Mouse (Mus musculus) urinary bladder, postnatal 14 days (tissue): Measurements from ENCODE around the gene Rad17.

Experiments
- DNase-seq: peaks from one replicate; pipeline ENCODE4 v3.0.0; 2021; ENCODE audit warnings: low spot score

Gene Rad17

DNA sequence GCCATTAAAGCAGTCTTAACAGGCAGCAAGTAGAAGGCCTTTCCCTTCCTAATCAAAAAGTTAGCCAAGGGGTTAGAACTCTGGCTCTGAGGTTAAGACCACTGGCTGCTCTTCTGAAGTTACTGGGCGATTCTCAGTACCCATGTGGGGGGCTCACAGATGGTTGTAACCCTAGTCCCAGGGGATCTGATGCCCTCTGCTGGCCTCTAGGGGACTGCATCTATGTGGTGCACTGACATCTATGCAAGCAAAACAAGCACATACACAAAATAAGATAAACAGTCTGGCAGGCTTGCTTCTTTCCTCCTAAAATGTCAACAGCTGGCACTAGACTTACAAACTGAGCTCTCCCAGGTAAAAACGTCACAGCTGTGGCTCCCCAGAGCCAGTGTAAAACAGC, 37.9 kb downstream of the Rad17 start:
- no peak for DNase-seq

DNA sequence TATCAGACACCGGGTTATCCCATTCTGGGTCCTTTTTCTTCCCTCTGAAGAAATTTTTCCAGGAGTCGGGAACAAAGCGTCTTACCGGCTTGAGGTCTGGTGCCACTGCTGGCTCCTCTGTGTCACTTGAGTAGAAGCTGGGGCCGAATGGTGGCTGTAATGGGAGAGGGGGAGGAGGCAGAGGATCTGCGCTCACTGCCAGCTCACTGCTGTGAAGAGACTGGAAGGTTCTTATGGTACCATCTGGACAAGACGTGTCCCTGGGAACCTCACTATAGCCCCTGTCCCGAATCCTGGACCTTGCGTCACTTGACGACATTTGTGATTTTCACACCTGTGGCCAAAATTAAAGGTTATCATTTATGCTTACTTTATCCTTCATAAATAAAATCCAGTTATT, 38.6 kb downstream of the Rad17 start:
- DNase-seq, result no peak

DNA sequence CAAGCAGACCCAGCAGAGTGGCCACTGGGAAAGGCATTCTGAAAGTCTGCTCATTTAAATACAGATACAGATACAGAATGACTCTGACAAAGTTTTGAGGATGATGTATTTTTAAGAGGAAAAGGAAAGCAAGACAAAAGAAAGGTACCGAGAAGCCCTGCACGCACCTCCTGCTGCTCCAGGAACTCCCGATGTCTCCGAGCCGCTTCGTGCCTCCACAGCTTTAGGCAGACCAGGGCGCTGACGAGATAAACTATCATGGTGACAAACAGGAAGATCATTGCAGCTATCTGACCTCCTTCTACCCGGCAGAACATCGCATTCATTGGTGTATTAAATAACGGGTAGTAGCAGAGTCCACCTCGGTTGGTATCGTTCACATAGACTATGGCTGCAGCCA, 39.6 kb downstream of the Rad17 start:
- DNase-seq, result no peak

DNA sequence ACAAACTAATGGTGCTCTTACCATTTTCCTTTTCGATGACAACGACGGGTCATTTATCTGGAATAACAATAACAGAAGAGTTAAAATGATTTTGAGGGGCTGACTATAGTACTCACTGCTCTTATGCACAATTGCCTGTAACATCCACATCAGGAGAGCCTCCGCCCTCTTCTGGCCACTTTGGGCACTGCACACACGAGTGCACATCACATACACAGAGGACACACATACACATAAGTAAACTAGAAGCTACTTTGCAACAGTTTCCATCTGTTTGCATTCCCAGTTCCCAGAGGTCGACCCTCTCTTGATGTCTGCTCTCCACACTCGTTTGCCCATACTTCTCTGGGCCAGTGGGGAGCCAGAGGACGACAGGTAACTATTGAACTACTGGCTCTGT, 43.1 kb downstream of the Rad17 start:
- no peak for DNase-seq

DNA sequence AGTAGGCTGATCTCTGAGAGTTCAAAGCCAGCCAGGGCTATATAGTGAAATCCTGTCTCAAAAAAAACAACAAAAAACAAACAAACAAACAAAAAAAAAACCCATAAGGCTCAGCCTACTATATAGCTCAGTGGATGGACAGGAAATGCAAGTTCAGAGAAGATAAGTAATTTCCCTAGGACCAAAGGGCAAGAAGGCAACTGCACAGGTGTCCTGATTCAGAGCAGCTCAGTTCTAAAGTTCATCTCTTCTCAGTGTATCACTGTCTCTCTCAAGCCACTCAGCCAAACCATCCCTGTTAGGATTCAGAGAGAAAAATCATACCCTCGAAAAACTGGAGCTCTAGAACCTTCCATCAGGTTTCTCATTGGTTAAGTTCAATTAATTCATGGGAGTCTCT, 45.0 kb downstream of the Rad17 start:
- DNase-seq, result no peak

DNA sequence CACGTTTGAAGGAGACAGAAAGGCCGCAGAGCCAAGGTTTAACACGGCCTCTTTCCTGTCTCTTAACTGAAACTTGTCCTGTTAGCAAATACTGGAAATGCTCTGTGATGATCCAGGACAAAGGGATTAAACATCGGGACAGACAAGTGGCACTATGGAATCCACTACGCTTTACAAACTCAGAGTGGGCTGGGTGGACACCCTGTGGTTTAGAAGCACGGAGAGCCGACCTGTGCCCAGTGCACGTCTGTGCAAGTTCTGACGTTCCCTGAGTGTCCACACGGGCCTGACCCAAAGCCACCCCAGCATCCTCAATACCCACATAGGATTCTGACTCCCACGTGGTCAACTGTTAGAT, 47.1 kb downstream of the Rad17 start:
- DNase-seq, result no peak

DNA sequence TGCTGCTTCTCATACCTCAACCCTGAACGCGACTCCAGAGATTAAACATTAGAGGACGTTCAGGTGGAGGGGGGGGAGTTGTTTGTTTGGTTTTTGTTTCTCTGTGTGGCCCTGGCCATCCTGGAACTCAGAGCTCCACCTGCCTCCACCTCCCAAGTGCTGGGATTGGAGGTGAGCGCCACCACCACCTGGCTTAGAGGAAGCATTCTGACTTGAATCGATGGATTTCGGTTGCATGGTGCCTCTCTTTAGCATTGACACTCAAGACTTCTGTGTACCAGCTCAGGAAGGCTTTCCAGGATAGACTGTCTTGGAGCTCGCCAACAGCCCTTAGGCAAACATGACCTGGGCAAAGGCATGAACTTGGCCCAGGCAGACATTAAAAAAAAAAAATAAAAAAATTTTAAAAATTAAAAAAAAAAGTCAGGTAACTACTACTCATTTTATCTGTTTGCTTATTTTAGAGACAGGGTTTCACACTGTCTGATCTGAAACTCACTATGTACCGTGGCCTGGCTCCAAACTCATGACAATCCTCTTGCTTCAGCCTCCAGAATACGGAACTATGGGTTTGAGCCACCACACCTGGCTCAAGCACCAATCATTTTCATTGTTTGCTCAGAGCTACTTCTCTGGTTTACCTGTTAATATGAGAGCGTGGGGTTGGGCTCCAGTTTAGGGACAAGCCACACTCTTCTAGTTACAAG, 47.7 kb downstream of the Rad17 start:
- no peak for DNase-seq

DNA sequence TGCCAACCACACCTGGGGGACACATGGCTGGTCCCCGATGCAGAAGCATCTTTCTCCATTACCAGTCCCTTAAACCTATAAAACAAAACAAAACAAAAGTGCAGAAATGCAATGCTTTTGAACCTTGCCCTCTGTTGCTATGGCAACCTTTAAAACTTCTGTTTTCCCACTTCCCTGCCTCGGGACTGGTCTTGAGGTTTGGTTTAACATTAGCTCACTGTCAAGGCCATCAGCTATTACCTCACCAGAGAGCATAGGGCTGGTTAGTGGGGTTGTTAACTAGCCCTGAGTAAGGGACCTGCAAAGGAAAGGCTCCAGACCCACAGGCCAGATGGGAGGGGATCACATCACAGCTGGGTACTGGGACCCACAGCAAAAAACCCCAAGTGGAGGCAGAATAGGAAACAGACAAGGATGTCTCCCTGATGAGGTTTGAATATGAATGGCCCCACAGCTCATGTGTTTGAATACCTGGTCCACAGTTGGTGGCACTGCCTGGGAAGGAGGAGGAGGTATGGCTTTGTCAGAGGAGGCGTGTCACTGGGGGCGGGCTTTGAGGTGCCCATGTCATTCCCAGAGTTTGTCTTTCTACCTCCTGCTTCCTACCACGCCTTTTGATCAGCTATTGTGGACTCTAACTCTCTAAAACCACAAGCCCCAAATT, 48.5 kb downstream of the Rad17 start:
- no peak for DNase-seq

DNA sequence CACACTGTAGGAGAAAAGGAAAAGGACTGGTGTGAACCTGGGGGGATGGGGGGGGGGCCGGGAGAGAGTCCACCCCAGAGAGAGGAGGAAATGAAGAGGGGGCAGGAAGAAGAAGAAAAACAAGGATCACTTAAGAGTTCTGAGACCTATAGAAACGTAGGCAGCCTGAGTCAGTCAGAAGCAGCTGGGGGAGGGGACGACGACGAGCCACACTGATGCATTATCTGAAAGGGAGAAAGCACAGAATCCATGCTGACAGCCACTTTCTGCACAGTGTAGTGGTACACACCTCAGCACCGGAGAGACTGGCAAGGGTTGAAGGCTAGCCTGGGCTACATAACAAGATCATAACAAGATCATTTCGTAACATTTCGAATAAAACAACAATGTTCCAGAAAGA, 49.8 kb downstream of the Rad17 start:
- peak; percentile 46 for DNase-seq

DNA sequence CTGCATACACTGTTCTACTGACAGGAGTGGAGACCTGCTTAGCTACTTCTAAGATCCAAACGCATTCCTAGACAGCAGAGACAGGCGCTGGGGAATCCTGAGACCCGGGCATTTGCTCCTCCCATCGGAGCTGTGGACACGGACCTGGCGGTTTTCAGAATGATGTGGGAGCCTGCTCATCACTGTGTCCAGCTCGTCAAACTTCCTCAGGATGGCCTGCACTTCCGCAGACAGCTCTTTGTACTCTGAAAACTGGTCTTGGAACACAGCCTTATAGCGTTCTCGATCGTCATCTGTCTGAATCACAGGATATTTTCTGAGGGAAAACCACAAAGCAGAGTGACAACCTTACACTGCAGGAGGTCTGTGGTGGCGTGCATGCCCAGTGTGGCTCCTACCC, 50.5 kb downstream of the Rad17 start:
- peak; percentile 41 for DNase-seq

DNA sequence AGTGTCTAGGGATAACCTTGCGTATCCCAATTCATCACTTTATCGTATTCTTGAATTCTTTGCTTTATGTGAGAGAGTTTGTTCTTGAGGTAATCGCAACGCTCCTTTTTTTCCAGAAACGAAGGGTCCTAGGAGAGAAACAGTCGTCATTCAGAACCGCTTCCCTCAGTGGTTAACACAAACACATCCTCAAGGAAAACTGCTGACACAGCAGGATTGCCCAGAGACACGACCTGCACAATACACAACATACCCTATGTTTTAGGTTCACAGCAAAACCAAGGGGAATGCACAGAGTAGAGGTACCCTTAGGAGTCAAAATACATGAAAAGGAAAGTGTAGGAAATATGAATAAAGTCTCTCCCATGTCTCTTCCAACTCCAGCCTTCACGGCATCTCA, 53.6 kb downstream of the Rad17 start:
- DNase-seq, result no peak

DNA sequence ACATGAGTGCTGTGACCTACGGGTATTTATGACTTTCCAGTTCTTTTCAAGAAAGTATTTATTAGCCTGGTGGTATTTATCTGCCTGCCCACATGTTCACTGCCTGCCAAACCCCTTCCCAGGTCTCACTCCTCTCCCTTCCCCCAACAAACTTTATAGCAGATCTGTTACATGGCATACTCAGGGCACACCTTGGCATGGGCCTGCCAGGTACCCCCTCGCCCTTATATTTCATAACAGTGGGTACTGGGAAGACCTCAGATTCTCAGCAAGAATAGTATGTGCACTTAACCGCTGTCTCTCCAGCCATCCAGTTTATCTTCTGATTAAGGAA, 55.3 kb downstream of the Rad17 start:
- no peak for DNase-seq

DNA sequence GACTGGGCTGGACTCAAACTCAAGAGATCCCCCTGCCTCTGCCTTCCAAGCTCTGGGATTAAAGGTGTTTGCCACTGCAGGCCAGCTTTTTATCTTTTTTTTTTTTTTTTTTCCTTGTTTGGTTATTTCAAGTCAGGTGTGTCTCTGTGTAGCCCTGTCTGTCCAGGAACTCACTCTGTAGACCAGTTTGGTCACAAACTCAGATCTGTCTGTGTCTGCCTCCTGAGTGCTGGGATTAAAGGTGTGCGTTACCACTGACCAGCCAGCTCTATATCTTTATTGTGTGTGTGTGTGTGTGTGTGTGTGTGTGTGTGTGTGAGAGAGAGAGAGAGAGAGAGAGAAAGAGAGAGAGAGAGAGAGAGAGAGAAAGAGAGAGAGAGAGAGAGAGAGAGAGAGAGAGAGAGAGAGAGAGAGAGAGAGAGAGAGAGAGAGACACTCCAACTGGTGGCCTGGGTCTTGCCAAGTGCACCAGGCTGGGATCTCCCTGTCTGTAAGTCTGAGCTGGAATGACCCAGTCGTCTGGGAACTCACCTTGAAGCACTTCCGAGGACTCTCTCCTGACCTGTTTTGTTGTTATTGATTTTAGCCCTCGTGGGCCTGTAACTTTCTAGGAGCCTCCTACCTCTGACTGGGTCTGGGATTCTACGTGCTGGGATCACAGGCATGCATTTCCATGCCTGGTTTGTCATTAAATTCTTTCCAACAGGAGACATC, 55.9 kb downstream of the Rad17 start:
- DNase-seq, result no peak

DNA sequence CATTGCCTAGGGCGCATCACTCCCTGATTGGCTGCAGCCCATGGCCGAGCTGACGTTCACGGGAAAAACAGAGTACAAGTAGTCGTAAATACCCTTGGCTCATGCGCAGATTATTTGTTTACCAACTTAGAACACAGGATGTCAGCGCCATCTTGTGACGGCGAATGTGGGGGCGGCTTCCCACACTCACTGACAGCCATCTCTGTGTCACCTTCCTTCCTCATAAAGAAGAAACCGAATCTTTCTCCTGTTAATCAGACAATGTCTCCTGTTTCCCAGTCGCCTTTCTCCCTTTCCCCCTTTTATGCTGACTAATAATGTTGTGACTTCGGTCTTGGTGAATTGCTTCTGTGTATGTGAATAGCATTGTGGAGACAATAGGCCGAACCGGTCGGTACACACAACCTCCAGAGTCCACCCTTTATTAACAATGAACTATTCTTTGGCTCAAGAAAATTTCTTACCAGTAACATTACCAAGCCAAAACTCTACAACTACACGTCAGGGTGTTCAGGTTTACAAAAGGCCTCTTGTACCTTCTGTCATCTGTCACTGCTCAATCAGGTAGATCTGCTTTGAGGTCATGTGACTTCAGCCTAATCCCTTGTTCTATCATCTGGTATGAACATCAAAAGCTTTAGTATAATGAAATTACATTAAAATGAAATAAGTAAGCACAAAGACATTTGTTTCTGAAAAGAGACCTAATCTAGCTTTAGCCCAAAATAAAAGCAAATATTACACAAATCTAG, 56.6 kb downstream of the Rad17 start:
- no peak for DNase-seq

DNA sequence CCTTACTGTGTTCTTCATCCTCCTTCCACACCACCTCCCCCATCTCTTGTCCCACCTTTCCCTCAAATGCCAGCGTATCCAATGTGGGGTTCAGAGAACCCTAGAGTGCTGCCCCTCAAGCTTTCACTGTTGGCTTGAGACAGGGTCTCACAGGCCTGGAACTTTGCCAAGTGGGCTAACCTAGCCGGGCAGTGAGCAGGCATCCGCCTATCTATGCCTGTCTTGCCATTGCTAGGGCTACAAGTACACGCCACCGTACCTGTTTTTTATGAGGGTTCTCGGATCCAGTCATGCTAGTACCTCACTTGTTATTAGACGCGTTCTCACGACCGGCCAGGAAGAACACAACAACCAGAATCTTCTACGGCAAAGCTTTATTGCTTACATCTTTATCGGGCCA, 62.2 kb downstream of the Rad17 start:
- DNase-seq, result no peak

DNA sequence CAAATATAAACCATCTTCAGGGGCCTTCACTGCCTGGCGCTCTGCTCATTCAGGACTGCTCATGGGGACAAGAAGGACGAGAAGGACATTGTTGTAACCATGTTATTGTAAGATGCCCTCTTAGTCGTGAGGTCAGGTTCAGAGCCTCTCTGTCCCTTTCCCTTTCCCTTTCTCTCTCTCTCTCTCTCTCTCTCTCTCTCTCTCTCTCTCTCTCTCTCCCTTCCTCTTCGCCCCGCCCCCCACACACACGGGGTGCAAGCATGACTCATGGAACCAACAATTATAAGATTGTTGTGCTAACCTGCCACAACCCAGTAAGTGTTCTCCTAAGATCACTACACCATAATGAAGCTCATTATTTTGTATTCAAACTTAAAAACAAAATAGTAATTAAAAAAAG, 68.7 kb downstream of the Rad17 start:
- peak; percentile 20 for DNase-seq

DNA sequence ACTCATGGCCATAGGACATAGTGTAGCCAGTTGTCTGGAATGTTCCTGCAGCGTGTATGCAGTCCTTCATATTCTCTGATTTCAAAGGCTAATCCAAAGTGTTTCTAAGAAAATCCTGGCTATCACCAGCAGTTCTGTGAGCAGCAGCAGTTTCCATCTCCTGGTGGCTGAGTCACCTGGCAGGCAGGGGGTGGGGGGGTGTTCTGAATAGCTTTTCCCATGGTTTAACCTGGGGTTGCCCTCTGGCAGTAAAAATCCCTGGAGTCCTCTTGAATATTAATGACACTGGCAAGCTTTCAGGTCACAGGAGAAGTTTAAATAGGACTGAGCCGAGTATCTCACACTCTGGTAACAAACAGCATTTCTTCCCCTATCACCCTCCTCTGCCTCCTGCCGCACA, 69.2 kb downstream of the Rad17 start:
- DNase-seq, result no peak

DNA sequence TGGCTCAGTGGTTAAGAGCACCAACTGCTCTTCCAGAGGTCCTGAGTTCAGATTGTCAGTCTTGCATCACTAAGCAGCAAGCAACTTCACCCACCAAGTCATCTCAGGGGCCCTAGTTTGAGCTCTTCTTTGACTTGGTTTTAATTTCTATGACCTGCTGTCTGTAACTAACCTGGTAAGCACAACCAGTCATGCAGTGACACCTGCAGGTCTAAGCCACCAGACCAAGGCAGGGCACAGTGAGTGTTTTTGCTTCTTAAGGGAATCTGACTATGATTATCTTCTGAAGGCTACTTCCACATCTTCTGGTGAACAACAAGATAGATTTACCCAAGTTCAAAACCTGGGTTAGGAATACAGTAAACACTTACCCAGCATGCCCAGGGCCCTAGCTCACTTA, 70.9 kb downstream of the Rad17 start:
- DNase-seq, result no peak

DNA sequence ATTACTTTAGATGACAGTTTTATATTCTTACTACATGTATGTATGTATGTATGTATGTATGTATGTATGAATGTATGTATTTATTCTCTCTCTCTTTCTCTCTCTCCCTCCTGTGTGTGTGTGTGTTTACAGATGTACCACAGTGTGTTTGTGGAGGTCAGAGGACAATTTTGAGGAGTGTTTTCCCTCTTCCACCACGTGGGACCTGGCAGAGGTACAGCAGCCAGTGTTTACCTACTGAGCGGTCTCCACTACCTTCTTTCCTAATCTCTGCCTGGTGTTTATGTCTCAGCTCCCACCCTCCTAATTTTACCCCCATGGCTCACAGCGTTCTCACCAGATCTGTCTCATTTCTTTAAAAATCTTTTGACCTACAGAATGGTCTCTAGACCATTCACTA, 71.6 kb downstream of the Rad17 start:
- no peak for DNase-seq

DNA sequence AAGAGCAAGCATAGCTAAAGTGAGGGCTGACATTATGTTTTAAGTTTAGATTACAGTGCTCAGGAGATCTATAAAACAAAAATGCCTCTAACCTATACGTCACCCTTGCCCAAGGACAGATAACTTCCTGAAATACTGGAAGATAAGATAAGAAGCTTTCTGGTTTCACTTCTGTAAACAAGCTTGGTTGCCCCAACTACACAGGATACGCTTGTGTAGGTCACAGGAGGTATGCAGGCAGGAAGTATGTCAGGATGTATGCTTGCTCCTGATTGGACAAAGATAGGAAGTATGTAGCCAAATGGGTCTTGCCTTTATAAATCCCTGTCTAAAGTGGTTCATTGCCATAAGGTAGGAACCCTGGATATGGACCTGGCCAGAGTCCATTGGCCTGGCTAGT, 74.9 kb downstream of the Rad17 start:
- DNase-seq, result no peak

DNA sequence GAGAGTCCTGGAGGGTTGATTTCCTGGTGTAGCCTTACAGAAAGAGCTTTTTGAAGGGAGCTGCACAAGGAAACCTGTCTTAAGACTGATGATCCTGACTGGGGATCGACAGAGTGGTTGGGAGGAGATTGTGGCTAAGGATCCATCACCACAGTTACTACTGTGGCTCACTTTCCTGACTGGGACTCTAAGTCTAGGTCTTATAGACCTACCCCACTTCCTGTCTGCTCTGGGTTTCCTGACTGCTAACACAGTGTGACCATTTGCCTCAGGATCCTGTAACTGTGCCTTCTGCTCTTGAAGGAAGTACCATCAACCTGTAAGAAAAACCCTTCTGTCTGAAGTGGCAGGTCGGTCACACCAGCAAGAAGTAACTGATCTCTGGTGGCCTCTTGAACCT, 80.1 kb downstream of the Rad17 start:
- no peak for DNase-seq

DNA sequence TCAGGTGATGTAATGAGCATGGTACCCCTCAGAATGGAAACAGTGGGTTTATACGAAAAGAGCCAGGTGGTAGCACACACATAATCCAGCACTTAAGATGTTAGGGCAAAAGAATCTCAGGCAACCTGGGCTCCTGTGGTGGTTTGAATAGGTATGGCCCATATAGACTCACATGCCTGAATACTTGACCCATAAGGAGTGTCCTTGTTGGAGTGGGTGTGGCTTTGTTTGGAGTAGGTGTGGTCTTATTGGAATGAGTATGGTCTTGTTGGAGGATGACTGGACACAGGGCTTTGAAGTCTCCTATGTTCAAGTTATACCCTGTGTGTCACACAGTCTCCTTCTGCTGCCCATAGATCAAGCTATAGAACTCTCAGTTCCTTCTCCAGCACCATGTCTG, 82.5 kb downstream of the Rad17 start:
- DNase-seq, result no peak
